Mouse (Mus musculus) embryonic fibroblast, embryonic 13.5 days (primary cell): ENCODE data around the gene Triap1.

Experiments used
- CTCF ChIP-seq: IDR thresholded peaks from 2 replicates; pipeline ENCODE4 v1.5.1; 2011; ENCODE audit warnings: mild to moderate bottlenecking, control low read depth, low read length, moderate library complexity, borderline replicate concordance; ENCODE audit not compliant: insufficient read depth
- POLR2A ChIP-seq: IDR thresholded peaks from 2 replicates; pipeline ENCODE4 v1.6.1; 2011; ENCODE audit warnings: low read depth, mild to moderate bottlenecking, control low read depth, low read length, moderate library complexity

DNA sequence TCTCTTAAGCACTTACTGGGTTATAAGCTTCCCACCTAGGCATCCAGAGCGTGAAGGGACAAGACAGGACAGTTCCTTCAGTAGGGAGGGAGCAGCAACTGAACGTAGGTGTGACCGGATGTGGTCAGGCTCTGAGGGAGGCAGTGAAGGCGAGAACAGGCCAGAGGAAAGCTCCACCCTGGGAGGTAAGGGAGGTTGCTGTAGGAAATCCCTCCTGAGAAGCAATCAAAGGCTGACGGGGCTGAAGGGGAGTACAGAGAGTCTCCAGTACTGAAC lies 27.4 kb upstream of the Triap1 start:
- TF ChIP-seq POLR2A (no peak), CTCF (no peak)
